Mouse (Mus musculus): ENCODE results near the gene Il20ra. TPM values are rescaled to one million over a fixed set of nuclear protein-coding genes. Genes with fewer than 3 reads are reported as not detected.

Gene Il20ra
- total RNA-seq, 2 experiments from 2014 or later: not detected

GRCm38 (mm10) chr10:19804763-19805162 lies 92.4 kb downstream of the Il20ra start:
- H3K27ac ChIP-seq: no peak overlapping the region
- TF ChIP-seq CTCF (conservative IDR thresholded peaks at IDR 0.05): no peak
- DNase-seq (ENCODE audit: low spot score in 2 of 2): no peak
- H3K4me3 ChIP-seq: no peak overlapping the region

Other genes starting within 250 kb of the Il20ra start
- 10 to 100 TPM; 17.9 to 21.6 TPM for gene Ifngr1, start 120.6 kb upstream of the Il20ra start, total RNA-seq (2021)
- gene Il22ra2, start 90.6 kb upstream of the Il20ra start, total RNA-seq (2021): not detected
- under 1 TPM; 0.31 to 0.52 TPM for gene Slc35d3, start 138.9 kb downstream of the Il20ra start, total RNA-seq (2021)
- 10 to 100 TPM; 19.3 to 22.0 TPM for gene Pex7, start 195.1 kb downstream of the Il20ra start, total RNA-seq (2021)
- gene Map3k5, start 221.9 kb downstream of the Il20ra start, total RNA-seq (2021): 10 to 100 TPM; 30.6 to 33.1 TPM